Mouse (Mus musculus): ENCODE results near the gene Samhd1. TPM values are rescaled to one million over a fixed set of nuclear protein-coding genes. Genes with fewer than 3 reads are reported as not detected.

The Samhd1 gene
- polyA plus RNA-seq (2012; ENCODE audit: low replicate concordance) = 15.0 and 94.0 TPM in 2 replicates

GRCm38 (mm10) chr2:157135014-157135413 lies at the start of gene Samhd1:
Samhd1 (minus strand) TSS chr2:157135265.

GRCm38 (mm10) chr2:157086796-157087195 lies 48.3 kb downstream of the Samhd1 start, which contains the start of gene Tldc2:
Tldc2 (plus strand) TSS chr2:157087055.

GRCm38 (mm10) chr2:157078793-157079700 lies 56.0 kb downstream of the Samhd1 start, which contains the start of gene Soga1:
Soga1 (minus strand) TSS chr2:157079254.

Other genes with a start within 250 kb of the Samhd1 start
- gene Sla2, start 248.1 kb downstream of the Samhd1 start, polyA plus RNA-seq (2012; ENCODE audit: low replicate concordance) = 1.3 and 2.1 TPM in 2 replicates
- gene Ndrg3, start 143.2 kb downstream of the Samhd1 start, polyA plus RNA-seq (2012; ENCODE audit: low replicate concordance) = 1.2 and 6.5 TPM in 2 replicates
- gene Dsn1, start 128.1 kb downstream of the Samhd1 start, polyA plus RNA-seq (2012; ENCODE audit: low replicate concordance) = 1.7 and 2.2 TPM in 2 replicates
- 18.3 and 30.3 TPM in 2 replicates for gene Soga1, start 56.0 kb downstream of the Samhd1 start, polyA plus RNA-seq (2012; ENCODE audit: low replicate concordance)
- not detected in 2 replicates for gene Tldc2, start 48.2 kb downstream of the Samhd1 start, polyA plus RNA-seq (2012; ENCODE audit: low replicate concordance)
- gene Rbl1, start 69.3 kb upstream of the Samhd1 start, polyA plus RNA-seq (2012; ENCODE audit: low replicate concordance) = 5.5 and 10.9 TPM in 2 replicates
- 93.2 and 157 TPM in 2 replicates for gene Rpn2, start 143.8 kb upstream of the Samhd1 start, polyA plus RNA-seq (2012; ENCODE audit: low replicate concordance)
- 0.60 TPM in 1 of 2 replicates, not detected in the other for gene Mroh8, start 144.3 kb upstream of the Samhd1 start, polyA plus RNA-seq (2012; ENCODE audit: low replicate concordance)
- not detected in 2 replicates for gene Ghrh, start 212.2 kb upstream of the Samhd1 start, polyA plus RNA-seq (2012; ENCODE audit: low replicate concordance)
- 25.7 and 35.3 TPM in 2 replicates for gene Manbal, start 232.3 kb upstream of the Samhd1 start, polyA plus RNA-seq (2012; ENCODE audit: low replicate concordance)

All from leukemia stem cell, adult 10-12 weeks (primary cell).